Mouse (Mus musculus) layer of hippocampus, adult 9-11 months (tissue): Measurements from ENCODE around the gene Ezh1.

Experiments
- DNase-seq: peaks from one replicate; pipeline ENCODE4 v3.0.0; 2022

The Ezh1 gene

DNA sequence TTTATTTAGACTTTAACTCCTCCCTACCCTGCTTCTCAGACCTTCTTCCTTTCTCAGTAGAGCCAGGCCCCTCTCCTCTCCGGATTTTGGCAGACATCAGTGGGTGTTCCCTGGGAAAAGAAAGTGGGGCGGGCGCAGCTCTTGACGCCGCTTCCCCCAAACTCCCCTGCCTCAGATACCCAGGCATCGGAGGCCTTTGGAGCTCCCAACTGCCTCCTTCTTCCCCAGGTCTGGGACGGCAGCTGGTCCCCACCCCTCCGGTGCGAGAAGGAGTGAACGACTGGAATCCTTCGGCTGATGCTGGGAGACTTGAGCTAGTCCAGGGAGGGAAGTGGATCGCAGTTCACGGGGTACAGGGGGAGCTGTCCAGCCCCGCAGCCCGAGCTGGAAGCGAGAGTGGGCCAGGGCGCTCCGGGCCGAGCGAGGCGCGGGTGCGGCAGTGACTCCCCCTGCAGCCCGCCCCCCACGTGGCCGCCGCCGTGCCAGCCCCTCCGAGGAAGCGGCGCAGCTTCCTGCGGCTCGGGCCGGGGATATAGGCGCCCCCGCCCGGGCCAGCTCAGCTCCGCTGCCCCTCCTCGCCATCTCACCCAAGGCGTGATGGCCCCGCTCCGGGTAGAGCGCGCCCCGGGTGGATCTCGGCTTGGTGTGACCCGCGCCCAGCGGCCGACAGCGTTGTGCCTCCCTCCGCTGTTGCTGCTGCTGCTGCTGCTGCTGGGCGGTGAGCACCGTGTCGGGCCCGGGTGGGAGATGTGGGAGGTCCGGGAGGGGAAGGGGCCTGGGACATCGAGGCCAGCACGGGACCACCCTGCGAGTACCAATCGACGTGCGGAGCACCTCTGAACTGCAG is 19.8 kb upstream of the Ezh1 start, which contains the start of gene Ramp2:
TSS of gene Ramp2 (plus strand) at position 174 of the 847 bp plus-strand sequence.
- DNase-seq, result no peak

DNA sequence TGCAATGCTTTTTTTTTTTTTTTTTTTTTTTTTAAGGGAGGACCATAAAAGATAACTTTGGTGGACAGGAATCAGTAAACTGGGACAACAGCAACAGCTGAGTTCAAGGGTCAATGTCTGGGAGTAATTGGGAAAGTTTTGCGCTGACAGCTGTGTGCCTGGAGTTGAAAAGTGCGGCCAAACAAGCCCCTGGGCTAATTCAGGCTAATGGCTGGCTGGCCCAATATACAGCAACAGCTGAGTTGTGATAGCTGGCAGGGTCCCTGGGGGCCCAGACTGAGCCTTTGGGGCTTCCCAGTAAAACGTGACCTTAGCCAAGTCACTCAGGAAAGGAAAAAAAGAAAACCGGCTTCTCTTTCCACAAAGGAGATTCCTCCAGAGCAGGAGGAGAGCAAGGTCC is 18.8 kb upstream of the Ezh1 start:
- no peak for DNase-seq

DNA sequence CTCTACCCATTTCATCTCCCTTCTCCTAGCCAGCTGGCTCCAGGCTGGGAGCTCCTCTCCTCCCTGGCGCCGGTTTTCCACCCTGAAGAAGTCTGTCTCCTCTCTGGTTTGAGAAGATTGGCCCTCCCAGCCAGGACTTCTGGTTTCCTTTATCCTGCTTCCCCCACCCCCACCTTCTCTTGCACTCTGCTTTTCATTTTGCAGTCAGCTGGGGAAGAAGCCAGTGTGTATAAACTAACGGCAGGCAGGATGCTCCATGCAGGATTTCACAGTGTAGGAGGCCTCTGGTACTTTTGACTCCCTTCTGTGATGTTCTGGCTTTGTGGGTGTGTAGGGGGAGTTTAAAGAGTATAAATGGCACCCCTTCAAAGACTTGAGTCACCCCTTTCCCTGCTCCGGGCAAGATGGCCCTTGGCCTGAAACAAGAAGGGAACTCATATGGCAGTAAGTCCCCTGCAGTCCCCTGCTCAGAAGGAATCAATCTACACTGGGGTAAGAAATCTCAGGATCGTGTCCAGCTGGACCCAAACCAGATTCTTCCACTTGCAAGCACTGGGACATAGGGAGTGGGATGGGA is 11.9 kb upstream of the Ezh1 start:
- peak; percentile 69 for DNase-seq

DNA sequence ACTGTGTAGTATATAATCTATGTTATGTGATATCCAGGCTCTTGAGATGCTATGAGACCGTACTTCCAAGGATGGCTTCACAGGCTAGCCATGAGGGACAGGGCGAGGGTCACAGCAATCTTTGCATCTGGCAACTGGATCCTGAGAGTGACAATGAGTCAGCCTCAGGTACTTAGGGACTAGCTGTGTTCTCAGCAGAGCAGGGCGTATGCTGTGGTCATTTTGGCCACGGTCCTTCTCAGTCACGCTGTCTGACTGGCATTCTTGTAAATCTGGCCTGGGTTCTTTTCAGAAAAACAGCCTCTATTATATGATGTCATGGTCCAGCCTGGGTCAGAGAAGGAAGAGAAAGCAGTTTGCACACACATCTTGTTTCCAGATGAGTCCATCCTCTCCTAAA is 10.5 kb upstream of the Ezh1 start:
- DNase-seq, result no peak

DNA sequence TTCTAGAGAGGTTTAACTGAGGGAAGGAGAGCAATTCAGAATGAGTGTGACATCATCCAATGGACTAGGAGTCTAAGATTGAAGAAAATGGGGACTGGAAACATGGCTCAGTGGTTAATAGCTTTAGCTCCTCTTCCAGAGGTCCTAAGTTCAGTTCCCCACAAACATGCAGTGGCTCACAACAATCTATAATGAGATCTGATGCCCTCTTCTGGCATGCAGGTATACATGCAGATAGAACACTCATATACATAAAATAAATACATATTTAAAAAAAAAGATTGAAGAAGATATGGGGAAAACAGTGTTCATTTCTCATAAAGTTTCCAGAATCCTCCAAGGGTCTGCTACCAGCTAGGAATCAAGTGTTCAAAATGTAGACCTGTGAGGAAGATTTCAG is 9.2 kb upstream of the Ezh1 start:
- DNase-seq, result no peak

DNA sequence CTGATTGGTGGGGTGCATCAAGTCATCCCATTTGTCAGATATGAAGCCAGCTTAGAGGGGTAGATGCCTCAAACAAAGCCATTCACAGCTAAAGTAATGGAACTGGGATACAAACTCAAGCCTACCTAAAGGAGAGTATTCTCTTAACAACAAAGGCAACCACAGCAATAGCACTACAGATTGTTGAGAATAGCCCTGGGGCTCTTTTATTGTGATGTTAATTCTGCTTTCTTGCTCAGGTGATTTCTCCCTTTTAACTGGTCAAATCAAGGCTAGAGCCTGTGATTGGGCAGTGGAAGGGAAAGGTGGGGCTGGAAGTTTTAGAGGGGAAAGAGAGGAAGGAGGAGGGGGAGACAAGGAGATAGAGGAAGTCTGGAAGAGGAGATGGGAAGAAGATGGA is 7.9 kb upstream of the Ezh1 start:
- no peak for DNase-seq

DNA sequence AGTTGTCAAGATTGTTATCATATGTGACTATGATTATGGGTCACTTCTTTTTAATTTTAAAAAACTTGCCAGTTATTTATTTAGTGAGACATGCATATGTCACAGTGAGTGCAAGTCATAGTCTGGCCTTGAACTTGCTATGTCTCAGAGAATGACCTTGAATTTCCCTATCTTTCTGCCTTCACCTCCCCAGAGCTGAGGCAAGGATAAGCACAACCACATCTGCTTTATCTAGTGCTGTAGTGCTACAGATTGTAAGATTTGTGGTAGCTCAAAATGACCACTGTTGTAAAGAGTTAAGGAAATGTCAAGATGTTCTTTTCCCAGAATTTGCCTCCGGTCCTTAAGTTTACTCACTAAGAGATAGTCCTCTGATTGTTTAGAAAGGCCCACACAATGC is 7.0 kb upstream of the Ezh1 start:
- DNase-seq, result no peak

DNA sequence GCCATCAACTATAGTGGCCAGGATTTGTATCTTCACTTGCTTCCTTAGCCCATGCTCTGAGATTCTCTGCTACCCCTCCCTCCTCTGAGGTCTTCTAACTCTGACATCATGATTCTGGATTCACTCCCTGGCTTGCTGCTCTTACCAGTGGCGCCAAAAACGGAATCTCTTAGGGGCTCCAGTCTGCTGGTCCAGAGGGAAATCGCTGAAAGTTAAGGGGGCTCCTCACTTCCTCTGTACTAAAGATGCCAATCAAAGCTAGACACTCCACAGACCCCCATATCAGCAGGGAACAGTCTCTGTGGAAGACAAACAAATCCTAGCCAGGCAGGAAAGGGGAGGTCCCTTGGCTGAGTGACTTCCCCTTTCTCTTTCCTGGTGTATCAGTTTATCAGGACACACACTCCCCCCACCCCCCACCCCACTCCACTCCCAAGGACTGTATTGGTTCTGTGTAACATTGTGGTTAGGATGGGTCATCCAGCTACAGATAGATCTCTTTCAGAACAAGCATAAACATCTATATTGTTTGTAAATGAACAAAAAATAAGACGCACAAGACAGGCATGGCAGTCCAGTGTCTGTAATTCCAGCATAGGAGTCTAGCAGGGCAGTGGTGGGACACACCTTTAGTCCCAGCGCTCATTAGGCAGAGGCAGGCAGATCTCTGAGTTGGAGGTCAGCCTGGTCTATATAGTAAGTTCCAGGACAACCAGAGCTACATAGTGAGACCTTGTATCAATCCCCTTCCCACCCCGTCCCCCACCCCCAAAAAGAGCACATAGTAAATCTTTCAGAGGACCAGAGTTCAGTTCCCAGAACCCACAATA is 6.0 kb upstream of the Ezh1 start:
- DNase-seq, result no peak

DNA sequence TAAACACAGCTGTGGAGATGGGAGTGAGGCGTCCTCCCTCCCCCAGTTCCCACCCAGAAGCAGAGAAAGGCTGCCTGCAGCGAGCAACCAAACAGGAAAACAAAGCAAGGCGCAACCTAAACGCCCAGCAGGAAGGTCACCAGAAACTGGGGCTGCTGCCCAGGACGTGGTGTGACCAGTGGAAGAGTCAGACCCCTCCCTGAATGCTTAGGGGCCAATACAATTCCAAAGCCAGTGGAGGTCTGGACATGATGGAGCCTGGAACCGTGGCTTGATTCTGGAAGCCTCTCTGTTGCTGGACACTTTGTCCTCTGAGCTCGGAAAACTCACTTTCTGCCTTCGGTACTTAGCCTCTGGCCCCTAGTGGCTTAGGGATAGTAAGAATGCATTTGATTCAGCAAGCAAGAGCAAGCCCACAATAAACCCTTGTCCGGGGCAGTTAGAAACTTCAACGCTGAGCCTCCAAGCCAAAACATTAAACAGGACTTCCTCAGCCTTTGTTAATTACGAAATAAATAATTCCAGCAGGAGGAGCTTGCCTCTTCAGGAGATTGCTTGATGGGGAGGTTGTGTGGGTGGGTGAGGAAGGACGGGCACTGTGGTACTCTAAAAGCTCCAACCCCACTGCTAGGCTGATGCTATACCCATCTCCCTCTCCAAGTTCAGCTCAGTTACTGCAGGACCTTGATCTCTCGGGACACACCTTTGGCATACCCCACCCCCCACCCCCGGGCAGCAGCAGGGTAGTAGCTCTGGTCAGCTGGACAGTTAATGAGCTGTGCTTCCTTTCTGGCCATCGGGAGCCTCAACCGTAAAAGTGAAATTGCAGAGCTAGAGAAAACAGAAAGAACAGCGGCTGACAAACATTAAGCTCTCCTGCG is 5.0 kb upstream of the Ezh1 start:
- DNase-seq, result no peak

DNA sequence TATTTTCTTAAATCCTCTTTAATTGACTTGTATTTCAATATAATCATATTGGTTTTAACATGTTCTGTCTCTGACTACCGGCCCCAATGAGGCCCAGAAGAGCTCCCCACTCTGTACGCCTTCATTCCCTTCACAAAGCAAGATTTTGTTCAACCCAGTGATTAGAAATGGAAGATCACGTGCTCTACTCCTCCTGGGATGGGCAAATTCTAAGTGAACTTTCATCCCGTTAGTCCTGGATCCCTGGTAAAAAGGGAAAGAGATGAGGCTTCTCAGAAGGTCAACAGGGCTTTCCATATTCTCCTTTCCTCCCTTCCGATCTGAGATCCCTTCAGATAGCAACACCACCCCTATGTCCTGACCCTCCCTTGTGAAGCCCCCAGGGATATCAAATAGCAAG is 4.3 kb upstream of the Ezh1 start:
- no peak for DNase-seq

DNA sequence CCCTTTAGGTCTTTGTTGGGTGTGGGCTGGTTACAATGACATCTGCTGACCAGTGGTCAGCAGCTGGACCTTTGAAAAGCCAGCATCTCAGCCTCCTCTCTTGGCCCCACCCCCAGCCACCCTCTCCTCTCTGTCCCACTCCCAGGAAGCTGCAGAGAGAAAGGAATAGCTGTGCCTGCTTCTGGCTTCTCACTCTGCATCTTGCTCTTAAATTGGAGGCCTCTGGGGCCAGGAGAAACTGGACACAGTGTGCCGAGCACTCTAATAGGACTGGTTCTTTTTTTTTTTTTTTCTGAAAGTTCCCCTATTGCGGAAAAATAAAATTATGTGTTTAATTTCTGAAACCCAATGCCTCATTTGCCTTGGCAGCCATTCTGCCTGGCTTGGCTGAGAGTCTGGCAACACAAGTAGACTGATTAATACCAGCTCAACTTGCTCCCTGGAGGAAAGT is 3.8 kb upstream of the Ezh1 start:
- no peak for DNase-seq

DNA sequence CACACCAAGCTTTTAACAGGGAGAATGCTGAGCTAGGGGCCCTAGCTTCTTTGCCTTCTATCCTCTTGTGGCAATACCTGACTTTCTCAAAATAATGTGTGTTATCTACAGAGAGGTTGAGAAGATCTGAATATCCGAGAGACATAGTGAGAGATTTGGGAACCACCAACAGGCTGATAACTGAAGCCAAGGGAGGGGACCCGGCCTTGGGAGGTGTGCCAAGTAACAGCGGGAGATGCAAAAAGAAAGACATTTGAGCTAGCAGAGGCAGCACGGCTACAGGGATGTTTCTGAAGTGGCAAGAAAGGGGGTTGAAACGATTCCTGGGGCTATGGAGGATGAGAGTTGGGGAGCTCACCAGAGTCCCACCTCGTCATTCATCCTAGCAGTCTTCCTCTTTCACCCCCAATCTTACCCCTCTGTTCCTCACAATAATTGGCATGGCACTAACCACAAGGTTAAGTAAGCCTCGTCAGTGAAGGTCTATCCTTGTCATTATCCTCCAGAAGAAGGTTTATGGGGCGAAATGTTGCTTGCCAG is 3.2 kb upstream of the Ezh1 start:
- DNase-seq, result no peak

DNA sequence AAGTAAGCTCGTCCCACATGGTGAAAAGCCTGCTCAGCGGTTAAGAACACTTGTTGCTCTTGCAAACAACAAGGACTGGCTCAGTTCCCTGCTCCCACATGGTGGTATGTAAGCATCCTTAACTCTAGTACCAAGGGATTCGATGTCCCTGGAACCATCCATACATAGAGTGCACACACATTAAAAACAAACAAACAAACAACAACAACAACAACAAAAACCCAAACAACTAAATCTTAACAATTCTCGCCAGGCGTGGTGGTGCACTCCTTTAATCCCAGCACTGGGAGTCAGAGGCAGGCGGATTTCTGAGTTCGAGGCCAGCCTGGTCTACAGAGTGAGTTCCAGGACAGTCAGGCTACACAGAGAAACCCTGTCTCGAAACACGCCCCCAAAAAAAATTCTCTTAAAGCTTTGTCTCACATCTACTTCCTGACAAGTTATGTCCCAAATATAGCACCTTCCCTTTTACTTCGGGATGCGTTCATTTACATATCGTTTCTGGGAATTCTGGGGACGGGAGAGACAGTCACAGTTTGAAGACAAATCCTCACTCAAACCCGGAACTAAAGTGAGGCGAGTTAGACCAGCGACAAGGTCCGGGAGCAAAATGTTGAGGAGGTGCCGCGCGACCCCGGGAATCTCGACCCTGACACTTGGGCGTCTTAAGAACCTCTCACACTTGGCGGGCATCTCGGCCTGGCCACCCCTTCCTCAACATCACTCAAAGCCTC is 765 bp downstream of the Ezh1 start:
- DNase-seq, result no peak

DNA sequence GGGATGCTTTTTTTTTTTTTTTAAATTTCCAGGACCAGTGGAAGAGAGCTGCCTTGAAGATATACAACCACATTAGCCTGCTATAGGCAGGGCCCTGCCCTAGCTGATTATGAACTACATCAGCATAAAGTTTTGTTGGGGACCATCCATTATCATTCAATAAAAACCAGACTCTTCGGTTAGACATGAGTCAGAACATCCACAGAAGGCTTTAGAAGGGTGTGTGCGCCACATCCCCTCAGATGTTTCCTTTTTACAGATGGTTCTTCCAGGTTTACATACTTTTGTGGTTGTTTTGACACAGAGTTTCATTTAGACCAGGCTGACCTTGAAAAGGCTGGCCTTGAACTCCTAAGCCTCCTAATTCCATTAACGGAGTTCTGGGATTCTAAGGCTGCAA is 1.9 kb downstream of the Ezh1 start:
- DNase-seq, result no peak

DNA sequence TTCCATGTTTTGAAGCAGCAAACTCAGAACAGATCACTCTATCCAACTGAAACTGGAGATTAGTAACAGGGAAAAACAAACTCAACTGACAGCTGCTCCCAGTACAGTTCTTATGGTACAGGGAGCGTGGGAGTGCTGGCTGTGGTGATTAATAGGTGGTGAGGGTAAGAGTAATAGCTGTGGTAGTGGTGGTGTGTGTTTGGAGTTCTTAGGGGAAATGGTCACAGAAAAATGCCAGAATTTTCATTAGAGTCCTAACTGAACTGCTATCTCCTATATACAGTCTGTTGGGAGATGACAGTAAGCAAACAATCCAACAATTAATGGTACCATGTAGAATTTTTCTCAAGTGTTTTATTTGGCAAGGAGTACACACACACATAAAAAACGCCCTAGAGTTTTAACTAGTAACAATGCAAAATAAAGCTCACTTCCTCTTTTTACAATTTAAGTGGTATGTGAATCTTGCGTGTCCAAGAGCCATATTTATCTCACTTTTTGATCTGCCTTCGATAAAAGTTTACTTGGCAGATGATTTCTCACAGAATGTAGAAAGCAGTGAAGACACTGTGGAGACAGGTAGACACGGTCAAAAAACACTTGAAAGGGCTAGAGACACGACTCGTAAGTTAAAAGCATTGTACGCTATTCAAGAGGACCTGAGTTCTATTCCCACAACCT is 4.8 kb downstream of the Ezh1 start:
- peak; percentile 53 for DNase-seq

DNA sequence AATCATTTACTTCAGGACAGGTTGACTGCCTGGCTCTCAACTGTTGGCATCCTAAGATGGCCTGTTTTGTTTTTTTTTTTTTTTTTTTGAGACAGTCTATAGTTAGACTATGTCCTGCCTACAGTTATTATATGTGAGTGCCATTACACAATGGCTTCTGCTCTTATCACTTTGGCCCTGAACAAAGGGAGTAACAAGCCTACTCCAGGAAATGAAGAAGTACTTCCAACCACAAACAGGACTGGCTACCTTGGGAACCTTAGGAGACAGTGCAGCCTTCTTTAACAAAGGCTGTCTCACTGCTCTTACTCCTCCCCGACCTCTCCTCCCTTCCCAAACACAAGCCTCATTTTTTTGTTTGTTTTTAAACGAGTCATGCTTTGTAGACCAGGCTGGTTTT is 5.4 kb downstream of the Ezh1 start:
- no peak for DNase-seq

DNA sequence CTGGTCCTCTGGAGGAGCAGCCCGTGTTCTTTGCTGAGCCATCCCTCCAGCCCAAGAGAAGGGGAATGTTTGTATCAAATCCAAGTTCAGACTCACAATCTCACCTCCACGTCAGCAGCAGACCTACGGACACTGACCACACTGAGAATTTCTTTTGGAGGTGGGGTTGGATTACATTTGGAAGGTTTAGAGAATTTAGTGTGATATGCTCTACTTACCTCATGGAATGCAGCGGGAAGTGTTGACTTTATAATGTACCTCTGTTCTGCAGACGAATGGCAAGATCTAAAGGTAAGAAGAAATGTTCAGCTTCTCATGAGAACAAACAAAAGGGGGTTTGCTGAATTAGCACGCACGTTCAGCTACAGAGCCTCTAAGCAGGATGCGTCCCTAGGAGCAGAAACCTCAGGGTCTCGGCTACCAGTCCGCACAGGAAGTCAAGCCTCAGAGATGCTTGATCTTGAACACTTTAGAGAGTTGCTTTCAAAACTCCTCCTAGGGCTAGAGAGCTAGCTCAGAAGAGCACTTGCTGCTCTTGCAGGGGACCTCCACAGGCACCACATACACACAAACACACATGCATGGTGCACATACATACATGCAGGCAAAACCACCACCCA is 7.7 kb downstream of the Ezh1 start:
- no peak for DNase-seq

DNA sequence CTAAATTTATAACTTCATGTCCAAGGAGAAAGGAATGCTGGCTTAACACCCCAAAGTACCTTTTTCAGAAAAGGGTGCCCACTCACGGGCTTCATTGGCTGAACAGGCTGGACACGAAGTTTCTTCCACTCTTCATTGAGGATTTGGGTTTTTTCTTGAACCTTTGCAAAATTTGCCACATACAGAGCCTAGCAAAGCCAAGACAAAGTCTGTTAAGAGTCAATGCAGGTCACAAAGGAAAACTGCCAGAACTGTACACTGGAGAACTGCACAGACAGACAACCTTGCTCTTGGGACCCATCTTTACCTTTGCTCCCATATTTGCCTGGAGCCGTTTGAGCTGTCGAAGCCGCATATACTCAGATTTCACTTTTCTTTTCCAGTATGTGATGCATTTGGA is 9.3 kb downstream of the Ezh1 start:
- no peak for DNase-seq

DNA sequence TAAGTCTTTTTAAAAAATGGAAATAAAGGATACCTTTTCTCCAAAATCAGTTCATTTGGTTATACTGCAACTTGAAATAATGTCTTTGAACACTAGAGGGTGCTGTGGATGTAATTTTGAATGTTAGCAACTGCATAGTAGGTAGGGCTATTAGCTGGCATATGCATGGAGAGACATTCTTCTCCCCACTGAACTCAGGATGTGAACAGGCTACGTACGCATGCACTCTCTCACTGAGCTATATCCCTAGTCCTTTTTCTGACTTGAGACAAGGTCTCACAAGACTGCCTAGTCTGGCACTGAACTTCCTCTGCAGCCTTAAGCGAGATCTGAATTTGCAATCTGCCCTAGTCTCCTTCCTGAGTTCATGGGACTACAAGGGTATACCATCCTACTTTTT is 14.3 kb downstream of the Ezh1 start:
- DNase-seq, result no peak

DNA sequence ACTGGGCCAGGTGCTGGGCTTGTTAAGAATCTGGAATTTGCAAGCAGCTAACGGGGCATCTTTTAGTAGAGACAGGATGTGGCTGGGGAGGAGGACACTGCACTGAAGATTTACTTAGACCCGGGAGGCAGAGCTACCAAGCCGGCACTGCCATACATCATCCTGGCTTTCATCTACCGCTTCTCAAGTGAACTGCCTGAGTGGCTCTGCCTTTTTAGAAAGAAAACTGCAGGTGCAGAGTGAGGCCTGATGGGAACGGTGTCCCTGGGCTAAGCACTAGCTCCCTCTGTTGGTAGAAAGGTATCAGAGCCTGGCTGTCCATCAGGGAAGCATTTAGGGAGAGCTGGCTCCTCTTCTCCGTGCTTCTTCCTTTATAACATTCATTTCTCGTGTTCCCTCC is 25.3 kb downstream of the Ezh1 start:
- DNase-seq, result no peak

DNA sequence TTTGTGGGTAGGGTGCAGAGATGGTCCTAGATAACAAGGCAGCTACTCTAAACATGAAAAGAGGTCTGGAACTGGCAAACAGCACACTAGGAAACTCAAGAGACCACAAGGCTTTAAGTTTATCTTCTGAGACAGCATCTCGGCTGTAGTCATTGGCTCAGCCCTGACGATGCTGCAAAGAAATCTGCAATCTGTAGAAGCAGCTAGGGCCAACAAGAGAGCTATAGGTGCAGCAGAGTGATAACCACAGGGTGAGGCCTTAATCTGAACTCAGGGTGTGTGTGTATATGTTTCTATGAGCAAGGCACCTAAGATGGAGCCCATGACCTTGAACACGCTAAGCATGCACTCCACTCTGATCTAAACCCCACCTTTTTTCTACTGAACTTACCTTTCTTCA is 26.7 kb downstream of the Ezh1 start:
- no peak for DNase-seq
